Mouse (Mus musculus) limb, embryonic 11.5 days (tissue): ENCODE measurements around the gene Hcn1. TPM values are rescaled to one million over a fixed set of nuclear protein-coding genes. Genes with fewer than 3 reads are reported as not detected.

ENCODE experiments used
- ATAC-seq: fragments of 200-750 bp; cut with Nextera tagmentation; 2 replicates; pipeline ENCODE4 v1.8.0; 2017; ENCODE audit warnings: low read depth; ENCODE audit not compliant: insufficient number of reproducible peaks, low FRiP score, low TSS enrichment
- DNase-seq: peaks from one replicate; pipeline ENCODE4 v3.0.0-alpha.2; 2015; ENCODE audit warnings: low spot score
- H3K27ac ChIP-seq: fragments of 300-500 bp; sonication (generic); replicated peaks from 2 replicates; pipeline ENCODE4 v1.5.1; 2014; ENCODE audit warnings: low read depth, mild to moderate bottlenecking, low read length
- H3K27me3 ChIP-seq: fragments of 300-500 bp; sonication (generic); 2 replicates; pipeline ENCODE4 v1.6.1; 2014; ENCODE audit warnings: mild to moderate bottlenecking, low read length, mixed read lengths; ENCODE audit not compliant: control insufficient read depth, insufficient read depth
- H3K36me3 ChIP-seq: fragments of 300-500 bp; sonication (generic); 2 replicates; pipeline ENCODE4 v1.6.1; 2014; ENCODE audit warnings: mild to moderate bottlenecking, low read length, moderate library complexity, mixed read lengths; ENCODE audit not compliant: control insufficient read depth, insufficient read depth
- H3K4me1 ChIP-seq: fragments of 300-500 bp; sonication (generic); 2 replicates; pipeline ENCODE4 v1.6.1; 2014; ENCODE audit warnings: low read length, mixed read lengths; ENCODE audit not compliant: control insufficient read depth, insufficient read depth
- H3K4me2 ChIP-seq: fragments of 300-500 bp; sonication (generic); 2 replicates; pipeline ENCODE4 v1.6.1; 2014; ENCODE audit warnings: low read depth, mild to moderate bottlenecking, moderate library complexity; ENCODE audit not compliant: severe bottlenecking
- H3K4me3 ChIP-seq: fragments of 300-500 bp; sonication (generic); 2 replicates; pipeline ENCODE4 v1.5.1; 2014; ENCODE audit warnings: low read depth, low read length
- H3K9ac ChIP-seq: fragments of 300-500 bp; sonication (generic); 2 replicates; pipeline ENCODE4 v1.6.1; 2014; ENCODE audit warnings: mild to moderate bottlenecking, low read length
- H3K9me3 ChIP-seq: fragments of 300-500 bp; sonication (generic); 2 replicates; pipeline ENCODE4 v1.6.1; 2016; ENCODE audit warnings: low read length; ENCODE audit not compliant: control insufficient read depth
- WGBS: fragments of 180-500 bp; shearing (Covaris S2); extraction: QIAGEN DNeasy Blood & Tissue Kit; methylation state at CpG from one replicate; pipeline ENCODE4 v1.1.7; 2014; 5-methylcytosine and 5-hydroxymethylcytosine counted together
- polyA plus RNA-seq: library from polyadenylated mRNA; unstranded; fragments of >200 nt; fragmentation: Nextera tagmentation; extraction: Ambion mirVana; gene quantifications from 2 replicates; pipeline ENCODE4 v1.2.1, GENCODE M21; 2014

The Hcn1 gene
- polyA plus RNA-seq, 1 experiment from 2014 or later = 0.05 TPM

DNA sequence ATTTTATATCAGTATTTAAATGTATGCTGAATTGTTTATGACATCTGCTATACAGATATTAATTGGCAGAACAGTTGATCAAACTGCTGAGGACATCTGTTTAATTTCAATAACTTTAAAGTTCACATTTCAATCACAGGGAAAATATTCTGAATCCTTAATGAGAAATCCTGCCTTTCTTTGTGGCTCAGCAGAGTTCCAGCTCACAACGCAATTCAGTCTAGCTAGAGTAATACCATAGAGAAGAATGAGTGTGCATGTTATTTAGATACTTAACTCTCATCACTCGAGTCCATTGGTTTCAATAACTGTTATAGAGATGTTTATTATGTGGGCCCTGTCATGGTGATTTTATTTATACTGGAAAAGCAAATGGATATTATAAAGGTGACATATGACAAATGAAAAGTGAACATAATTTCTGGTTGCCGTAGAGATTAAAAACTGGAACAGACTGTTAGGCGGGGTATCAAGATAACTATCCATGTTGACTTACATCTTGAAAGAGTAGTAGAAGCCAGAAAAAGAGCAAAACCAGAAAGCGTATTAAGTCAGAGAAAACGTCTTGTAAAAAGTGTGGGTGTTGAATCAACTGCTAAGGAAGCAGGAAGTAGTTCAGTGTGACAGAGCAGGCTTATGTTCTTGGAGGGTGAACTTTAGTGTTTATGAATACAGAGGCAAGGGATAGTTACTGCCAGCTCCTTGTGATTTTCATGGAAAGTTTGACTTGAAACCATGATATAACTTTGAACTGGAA lies 250.0 kb downstream of the Hcn1 start:
- H3K4me1 ChIP-seq = no peaks in the 10 kb centered on the region
- H3K4me2 ChIP-seq = no peak overlapping the region
- no peak for ATAC-seq
- no peak overlapping the region for H3K9ac ChIP-seq
- no peaks in the 10 kb centered on the region for H3K9me3 ChIP-seq
- no peaks in the 10 kb centered on the region for H3K36me3 ChIP-seq
- 86% methylated on average over 6 of the region's 6 CpGs for WGBS
- no peak overlapping the region for H3K4me3 ChIP-seq
- H3K27me3 ChIP-seq = no peaks in the 10 kb centered on the region
- no peak for DNase-seq
- no peak overlapping the region for H3K27ac ChIP-seq

- H3K27ac ChIP-seq = no peak overlapping the region
- no peak overlapping the region for H3K4me2 ChIP-seq
- no peaks in the 10 kb centered on the region for H3K36me3 ChIP-seq
- no peak overlapping the region for H3K9ac ChIP-seq
- DNase-seq (no peak), ATAC-seq (no peak)
- no peaks in the 10 kb centered on the region for H3K27me3 ChIP-seq
- no peaks in the 10 kb centered on the region for H3K9me3 ChIP-seq
- H3K4me1 ChIP-seq = no peaks in the 10 kb centered on the region
- no peak overlapping the region for H3K4me3 ChIP-seq
- WGBS = 94% methylated on average over 2 of the region's 2 CpGs
Observed at GRCm38 (mm10) chr13:117852711-117853051, 250.6 kb downstream of the Hcn1 start.

- Histone ChIP-seq H3K36me3 (no peaks in the 10 kb centered on the region), H3K27ac (no peak overlapping the region), H3K4me1 (no peaks in the 10 kb centered on the region), H3K4me2 (no peak overlapping the region), H3K9me3 (no peaks in the 10 kb centered on the region), H3K9ac (no peak overlapping the region), H3K4me3 (no peak overlapping the region), H3K27me3 (no peaks in the 10 kb centered on the region)
- no peak for DNase-seq
- no peak for ATAC-seq
- WGBS = 79% methylated on average over 3 of the region's 3 CpGs
Observed at GRCm38 (mm10) chr13:117858416-117858815, 256.3 kb downstream of the Hcn1 start.

GRCm38 (mm10) chr13:117877787-117878186 lies 275.7 kb downstream of the Hcn1 start:
- Histone ChIP-seq H3K9ac (no peak overlapping the region), H3K27ac (no peak overlapping the region), H3K36me3 (no peaks in the 10 kb centered on the region), H3K4me2 (no peak overlapping the region), H3K27me3 (no peaks in the 10 kb centered on the region), H3K4me1 (no peaks in the 10 kb centered on the region), H3K9me3 (no peaks in the 10 kb centered on the region), H3K4me3 (no peak overlapping the region)
- WGBS = 63% methylated on average over 8 of the region's 8 CpGs
- DNase-seq (no peak), ATAC-seq (no peak)

DNA sequence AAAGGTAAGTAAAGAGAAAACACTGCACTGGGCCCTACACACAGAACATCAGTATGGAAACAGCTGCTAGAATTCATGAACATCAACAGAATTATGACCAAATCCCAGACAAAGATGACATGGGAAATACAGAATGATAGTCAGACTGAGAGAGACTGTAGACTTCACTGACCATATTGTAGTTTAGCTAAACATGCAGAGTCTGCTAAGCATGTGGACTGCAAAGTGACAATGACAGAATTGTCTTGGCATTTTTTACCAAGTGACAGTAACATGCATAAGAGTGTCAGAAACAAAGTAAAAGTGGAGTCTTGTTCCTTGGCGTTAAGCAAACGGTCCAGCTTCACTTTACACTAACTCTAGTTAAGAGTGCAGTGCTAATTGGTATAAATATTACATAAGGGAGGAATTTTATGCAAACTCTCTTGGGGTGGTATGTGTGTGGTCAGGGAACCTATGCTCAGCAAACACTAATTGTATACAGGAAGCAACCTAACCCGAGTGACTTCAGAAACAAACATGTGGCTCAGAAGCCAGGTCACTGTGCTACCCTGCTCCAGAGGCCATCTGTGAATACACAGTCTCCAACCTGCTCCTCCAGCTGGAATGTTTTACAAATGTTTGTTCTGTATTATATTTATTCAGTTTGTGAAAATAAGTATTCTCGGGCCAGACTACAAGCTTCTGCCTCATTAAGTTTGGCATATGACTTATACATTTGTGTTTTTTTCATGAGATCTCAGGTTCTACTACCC lies 278.5 kb downstream of the Hcn1 start:
- DNase-seq = no peak
- ATAC-seq = no peak
- Histone ChIP-seq H3K36me3 (no peaks in the 10 kb centered on the region), H3K4me2 (no peak overlapping the region), H3K4me1 (no peaks in the 10 kb centered on the region), H3K9ac (no peak overlapping the region), H3K27me3 (no peaks in the 10 kb centered on the region), H3K27ac (no peak overlapping the region), H3K9me3 (no peaks in the 10 kb centered on the region), H3K4me3 (no peak overlapping the region)
- 62% methylated on average over 4 of the region's 4 CpGs for WGBS

DNA sequence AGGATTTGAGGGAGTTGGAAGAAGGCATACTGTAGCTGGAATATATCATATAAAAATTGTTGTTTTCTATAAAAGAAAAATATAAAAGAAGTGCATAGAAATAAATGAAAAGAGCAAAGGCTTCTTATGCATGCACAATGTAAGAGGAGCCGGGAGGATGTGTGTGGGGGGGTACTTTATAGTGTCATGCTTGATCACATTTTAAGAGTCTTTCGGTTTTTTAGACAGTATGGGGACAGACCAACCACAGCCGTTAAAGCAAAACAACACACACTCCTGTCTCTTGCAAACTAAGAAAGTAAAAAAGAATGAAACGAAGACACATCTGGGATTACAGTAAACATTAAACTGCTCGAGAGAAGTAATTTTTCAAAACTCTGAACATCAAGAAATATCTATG lies 290.0 kb downstream of the Hcn1 start:
- no peak for ATAC-seq
- Histone ChIP-seq H3K27ac (no peak overlapping the region), H3K4me3 (no peak overlapping the region), H3K4me2 (no peak overlapping the region), H3K36me3 (no peaks in the 10 kb centered on the region), H3K9ac (no peak overlapping the region), H3K4me1 (no peaks in the 10 kb centered on the region), H3K27me3 (no peaks in the 10 kb centered on the region), H3K9me3 (no peaks in the 10 kb centered on the region)
- WGBS = 82% methylated on average over 5 of the region's 5 CpGs
- no peak for DNase-seq

GRCm38 (mm10) chr13:117898052-117898451 lies 295.9 kb downstream of the Hcn1 start:
- 78% methylated on average over 2 of the region's 2 CpGs for WGBS
- H3K27me3 ChIP-seq = no peaks in the 10 kb centered on the region
- no peak overlapping the region for H3K4me3 ChIP-seq
- no peaks in the 10 kb centered on the region for H3K36me3 ChIP-seq
- H3K9ac ChIP-seq = no peak overlapping the region
- ATAC-seq = no peak
- H3K4me2 ChIP-seq = no peak overlapping the region
- no peak for DNase-seq
- H3K9me3 ChIP-seq = no peaks in the 10 kb centered on the region
- H3K4me1 ChIP-seq = no peaks in the 10 kb centered on the region
- H3K27ac ChIP-seq = no peak overlapping the region

- no peak overlapping the region for H3K4me3 ChIP-seq
- ATAC-seq (no peak), DNase-seq (no peak)
- 93% methylated on average over 3 of the region's 3 CpGs for WGBS
- H3K4me1 ChIP-seq = no peaks in the 10 kb centered on the region
- H3K9me3 ChIP-seq = no peaks in the 10 kb centered on the region
- no peak overlapping the region for H3K27ac ChIP-seq
- no peak overlapping the region for H3K9ac ChIP-seq
- H3K4me2 ChIP-seq = no peak overlapping the region
- H3K36me3 ChIP-seq = no peaks in the 10 kb centered on the region
- H3K27me3 ChIP-seq = no peaks in the 10 kb centered on the region
Observed at GRCm38 (mm10) chr13:117907801-117908200, 305.7 kb downstream of the Hcn1 start.
